Mouse (Mus musculus) Patski (cell line): ENCODE results near the gene Slc31a1. TPM values are rescaled to one million over a fixed set of nuclear protein-coding genes. Genes with fewer than 3 reads are reported as not detected.

Source experiments
- ATAC-seq: fragments of 100-300 bp; one replicate; pipeline ENCODE4 v1.8.0; 2021
- CTCF ChIA-PET: fragments of 350-600 bp; sonication (Branson Sonifier 250); formaldehyde crosslinking; loops from one replicate; lab custom pipeline; 2022; ENCODE audit warnings: inconsistent platforms; lab: Charles Lee
- POLR2A ChIA-PET: fragments of 350-600 bp; sonication (Branson Sonifier 250); formaldehyde crosslinking; loops from one replicate; lab custom pipeline; 2022; ENCODE audit warnings: antibody characterized with exemption, inconsistent platforms; lab: Charles Lee
- DNase-seq: peaks from one replicate; pipeline ENCODE4 v3.0.0-alpha.2; 2011; ENCODE audit warnings: low read depth, low spot score
- H3K27me3 ChIP-seq: fragments of 371-371 bp; one replicate; pipeline ENCODE4 v1.5.1; 2021
- CTCF ChIP-seq: fragments of 100-300 bp; IDR thresholded peaks from one replicate; pipeline ENCODE4 v1.5.1; 2021
- in situ Hi-C: fragments of 300-500 bp; cut with MboI; formaldehyde crosslinking; loops from 3 replicates; pipeline ENCODE4 v1.11.1; 2018; ENCODE audit warnings: low pct_unique_long_range_greater_than_20kb, mixed read lengths
- polyA plus RNA-seq: library from polyadenylated mRNA; unstranded; gene quantifications from one replicate; pipeline ENCODE4 v1.2.3, GENCODE M21; 2021

The Slc31a1 gene
- polyA plus RNA-seq, 1 experiment from 2014 or later = 36.8 TPM

DNA sequence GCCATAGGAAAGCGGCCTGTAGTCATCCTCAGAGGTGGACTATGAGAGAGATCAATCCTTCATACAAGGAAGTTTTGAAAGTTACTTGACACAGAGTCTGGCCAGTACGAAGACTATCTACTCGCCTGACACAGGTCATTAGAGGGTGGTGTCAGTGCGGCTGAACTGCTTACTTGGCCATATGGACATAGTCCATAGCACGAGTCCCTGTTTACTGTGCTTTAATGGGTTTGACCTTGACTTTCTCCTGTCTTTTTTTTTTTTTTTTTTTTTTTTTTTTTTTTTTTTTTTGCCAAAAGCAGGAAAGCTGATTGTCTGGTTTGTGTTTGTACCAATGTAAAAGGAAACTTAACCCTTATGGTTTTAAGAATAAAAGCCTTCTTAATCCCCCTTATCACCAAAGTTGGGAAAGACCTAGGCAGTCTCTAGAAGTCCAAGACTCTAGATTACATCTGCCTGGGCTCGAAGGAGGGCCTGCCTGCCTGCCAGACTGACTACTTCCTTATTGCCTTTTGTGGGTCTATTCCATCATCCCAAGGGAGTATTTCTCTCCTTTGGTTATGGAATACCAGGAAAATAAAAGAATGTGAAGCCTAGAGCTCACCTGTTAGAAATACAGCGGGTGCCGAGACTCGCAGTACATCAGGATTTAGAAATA, 19.3 kb downstream of the Slc31a1 start:
- in situ Hi-C loops = no loop called here
- ChIA-PET CTCF (no interaction called here), POLR2A (no interaction called here)
- no peak for ATAC-seq
- DNase-seq = no peak
- no peak for TF ChIP-seq CTCF
- H3K27me3 ChIP-seq = no peaks in the 10 kb centered on the region

GRCm38 (mm10) chr4:62383207-62383606, 22.7 kb downstream of the Slc31a1 start:
- no peaks in the 10 kb centered on the region for H3K27me3 ChIP-seq
- no peak for DNase-seq
- in situ Hi-C loops = no loop called here
- ChIA-PET CTCF (no interaction called here), POLR2A (no interaction called here)
- no peak for TF ChIP-seq CTCF
- no peak for ATAC-seq

GRCm38 (mm10) chr4:62383752-62384151, 23.2 kb downstream of the Slc31a1 start:
- POLR2A ChIA-PET = no interaction called here
- no peaks in the 10 kb centered on the region for H3K27me3 ChIP-seq
- in situ Hi-C loops = no loop called here
- no peak for ATAC-seq
- DNase-seq = no peak
- CTCF ChIA-PET = no interaction called here
- no peak for TF ChIP-seq CTCF

DNA sequence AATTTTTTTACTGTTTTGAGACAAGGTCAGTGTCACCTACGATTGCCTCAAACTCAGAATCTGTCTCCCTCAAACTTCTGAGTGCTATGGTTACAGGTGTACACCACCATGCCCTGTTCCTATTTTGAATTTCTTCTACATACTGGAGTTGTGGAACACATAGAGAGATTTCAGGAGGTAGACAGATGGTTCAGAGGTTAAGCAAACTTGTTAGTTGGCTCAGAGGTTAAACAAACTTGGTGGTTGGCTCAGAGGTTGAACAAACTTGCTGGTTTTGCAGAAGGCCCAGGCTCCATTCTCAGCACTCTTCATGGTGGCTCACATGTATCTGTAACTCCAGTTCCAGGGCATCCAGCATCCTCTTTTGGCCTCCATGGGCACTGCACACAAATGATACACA, 23.6 kb downstream of the Slc31a1 start:
- H3K27me3 ChIP-seq = no peaks in the 10 kb centered on the region
- DNase-seq (no peak), ATAC-seq (no peak)
- in situ Hi-C loops = no loop called here
- ChIA-PET POLR2A (no interaction called here), CTCF (no interaction called here)
- no peak for TF ChIP-seq CTCF

DNA sequence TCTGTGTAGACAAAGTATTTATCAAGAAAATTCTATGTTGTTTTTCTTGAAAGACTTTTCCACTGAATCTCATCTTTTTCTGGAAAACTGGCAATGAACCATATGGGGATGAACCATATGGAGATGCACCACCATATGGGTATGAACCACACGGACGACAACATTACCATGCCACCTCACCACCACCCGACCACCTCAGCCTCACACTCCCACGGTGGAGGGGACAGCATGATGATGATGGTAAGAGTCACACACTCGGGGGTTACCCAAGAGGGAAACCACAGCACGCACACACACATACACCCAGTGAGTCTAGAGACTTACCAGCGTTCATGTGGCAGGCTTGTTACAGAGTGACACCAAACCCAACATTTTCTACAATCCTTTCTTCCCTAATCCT, 24.9 kb downstream of the Slc31a1 start:
- no peaks in the 10 kb centered on the region for H3K27me3 ChIP-seq
- CTCF ChIA-PET = no interaction called here
- no peak for TF ChIP-seq CTCF
- DNase-seq (no peak), ATAC-seq (no peak)
- in situ Hi-C loops = no loop called here
- POLR2A ChIA-PET = no interaction called here

DNA sequence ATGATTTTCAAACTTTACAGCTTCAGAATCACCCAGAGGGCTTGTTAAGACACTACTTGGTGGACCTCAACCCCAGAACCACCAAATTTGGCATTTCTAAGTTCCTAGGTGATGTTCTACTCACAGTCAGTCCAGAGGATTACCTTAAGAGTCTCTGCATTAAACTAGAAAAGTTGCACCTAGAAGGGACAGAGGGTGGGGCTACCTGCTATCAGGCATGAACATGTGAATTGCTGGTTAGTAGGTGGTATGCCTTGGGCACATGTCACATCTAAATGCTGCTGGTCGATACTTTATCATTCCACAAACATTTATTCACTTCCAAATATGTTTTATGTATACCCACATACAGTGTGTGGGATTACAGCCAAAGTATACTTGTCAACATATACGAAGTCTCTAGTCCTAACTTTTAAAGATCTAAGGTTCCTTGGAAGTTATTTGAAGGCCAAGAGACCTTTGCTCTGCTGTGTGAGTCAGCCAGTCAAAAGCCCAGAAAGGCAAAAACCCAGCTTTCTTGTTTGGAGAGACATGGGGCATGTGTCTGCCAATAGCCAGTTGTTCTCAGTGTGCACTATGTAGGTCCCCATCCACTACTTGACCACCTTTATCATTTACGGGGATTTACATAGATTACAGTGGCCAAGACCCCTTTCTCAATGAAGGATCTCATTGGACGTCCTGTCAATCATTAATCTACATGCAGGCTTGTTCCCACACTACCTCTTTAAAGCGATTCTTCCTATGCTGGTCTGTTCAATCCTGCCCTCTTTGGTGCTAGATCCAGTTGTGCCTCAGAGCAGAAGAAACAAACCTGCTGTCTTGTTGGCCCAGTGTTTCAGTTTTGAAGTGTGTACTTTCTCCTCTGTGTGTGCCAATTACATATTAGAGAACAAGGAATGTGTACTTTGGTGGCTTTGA, 29.3 kb downstream of the Slc31a1 start:
- ChIA-PET CTCF (no interaction called here), POLR2A (no interaction called here)
- no peak for TF ChIP-seq CTCF
- DNase-seq (no peak), ATAC-seq (no peak)
- H3K27me3 ChIP-seq = no peaks in the 10 kb centered on the region
- in situ Hi-C loops = no loop called here

- ChIA-PET POLR2A (no interaction called here), CTCF (interaction anchor here (1.7 kb wide), 1 partner anchor 10 kb away, joined by 5 read pairs; no protein-coding TSS in a partner anchor)
- in situ Hi-C loops = no loop called here
- no peak for TF ChIP-seq CTCF
- DNase-seq (no peak), ATAC-seq (no peak)
- no peaks in the 10 kb centered on the region for H3K27me3 ChIP-seq
Observed at GRCm38 (mm10) chr4:62391892-62392291, 31.4 kb downstream of the Slc31a1 start.

- DNase-seq (no peak), ATAC-seq (no peak)
- ChIA-PET POLR2A (no interaction called here), CTCF (interaction anchor here (1.7 kb wide), 1 partner anchor 12 kb away, joined by 5 read pairs; no protein-coding TSS in a partner anchor)
- in situ Hi-C loops = no loop called here
- TF ChIP-seq CTCF = no peak
- no peaks in the 10 kb centered on the region for H3K27me3 ChIP-seq
Observed at GRCm38 (mm10) chr4:62393459-62393858, 32.9 kb downstream of the Slc31a1 start.

- ChIA-PET POLR2A (no interaction called here), CTCF (no interaction called here)
- DNase-seq = no peak
- ATAC-seq = no peak
- H3K27me3 ChIP-seq = no peaks in the 10 kb centered on the region
- in situ Hi-C loops = no loop called here
- no peak for TF ChIP-seq CTCF
Observed at GRCm38 (mm10) chr4:62395806-62396205, 35.3 kb downstream of the Slc31a1 start.

DNA sequence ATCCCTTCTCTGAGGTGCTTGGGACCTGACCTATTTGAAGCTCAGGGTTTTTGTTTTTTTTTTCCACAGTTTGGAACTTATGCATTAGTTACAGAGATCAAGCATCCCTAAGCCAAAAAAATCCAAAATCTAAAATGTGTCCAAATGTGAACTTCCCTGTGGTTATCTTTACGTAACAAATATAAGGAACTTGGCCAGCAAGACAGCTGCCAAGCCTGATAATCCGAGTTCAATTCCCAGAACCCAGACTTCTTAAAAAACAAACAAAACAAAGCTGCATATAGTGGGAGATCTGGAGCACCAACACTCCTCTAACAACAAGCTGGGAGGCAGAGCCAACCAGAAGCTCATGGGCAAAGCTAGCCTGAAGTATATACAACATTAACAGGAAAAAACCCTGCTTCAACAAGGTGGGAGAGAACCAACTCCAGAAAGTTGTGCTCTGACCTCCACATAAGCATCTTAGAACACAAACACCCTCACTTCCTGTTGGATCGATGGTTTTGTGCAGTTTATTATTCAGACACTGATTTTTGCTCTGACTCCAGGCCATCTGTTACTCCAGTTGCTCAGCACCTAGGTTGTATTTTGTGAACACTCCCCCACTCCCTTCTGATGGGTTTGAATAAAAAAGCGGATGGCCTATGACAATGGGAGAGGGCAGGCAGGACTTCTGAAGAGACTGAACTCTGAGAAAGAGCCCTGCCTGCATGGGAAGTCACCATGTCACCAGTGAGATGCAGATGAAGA, 37.3 kb downstream of the Slc31a1 start:
- ATAC-seq (no peak), DNase-seq (no peak)
- H3K27me3 ChIP-seq = no peaks in the 10 kb centered on the region
- ChIA-PET POLR2A (interaction anchor here (0.7 kb wide), 1 partner anchor 98 kb away, joined by 3 read pairs; no protein-coding TSS in a partner anchor), CTCF (interaction anchor here (0.7 to 1.9 kb wide), 3 partner anchors 8 to 31 kb away, joined by 3 to 6 read pairs (median 3); partner anchors contain the start of genes Cdc26 and Prpf4)
- in situ Hi-C loops = no loop called here
- TF ChIP-seq CTCF = no peak
